Mouse (Mus musculus) erythroid progenitor cell, adult 5-6 weeks (primary cell): ENCODE data around the gene Dnajb5. TPM values are rescaled to one million over a fixed set of nuclear protein-coding genes. Genes with fewer than 3 reads are reported as not detected.
"Not testable (repeated sequence)": the region's sequence is repeated elsewhere in the genome, so short reads cannot be mapped to it uniquely, and the experiment has no call there.

Experiments
- ATAC-seq: replicated peaks from 2 replicates; pipeline ENCODE4 v1.8.0; 2016; ENCODE audit warnings: moderate number of reproducible peaks, mild to moderate bottlenecking, moderate TSS enrichment, inconsistent platforms; ENCODE audit not compliant: poor library complexity, low FRiP score, severe bottlenecking
- total RNA-seq, 2 experiments: library from RNA; stranded (forward) in 1 of 2; stranded (reverse) in 1 of 2; fragments of 150-400 nt in 1 of 2; fragments of 186-747, 209-891 nt in 1 of 2; gene quantifications; 2 replicates each; pipeline versions ENCODE4 v1.2.3 to v1.2.4; 2015 to 2017; ENCODE audit warnings: low replicate concordance in 2 of 2

Dnajb5 gene
- total RNA-seq, 2 experiments from 2014 or later: 2.0 to 2.1 TPM

DNA sequence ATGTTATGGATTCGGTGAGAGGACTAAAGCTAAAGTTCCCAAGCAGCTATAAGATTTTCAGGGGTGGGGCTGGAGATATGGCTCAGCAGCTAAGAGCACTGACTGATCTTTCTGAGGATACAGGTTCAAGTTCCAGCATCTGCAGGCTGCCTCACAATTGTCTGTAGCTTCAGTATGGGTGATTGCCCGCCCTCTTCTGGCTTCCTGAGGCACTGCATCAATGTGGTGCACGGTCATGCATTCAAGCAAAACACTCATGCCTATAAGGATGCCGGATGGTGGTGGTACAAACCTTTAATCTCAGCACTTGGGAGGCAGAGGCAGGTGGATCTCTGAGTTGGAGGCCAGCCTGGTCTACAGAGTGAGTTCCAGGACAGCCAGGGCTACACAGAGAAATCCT is 12.0 kb downstream of the Dnajb5 start:
- peak; percentile 63; the same call in 1 of the 2 replicates for ATAC-seq

DNA sequence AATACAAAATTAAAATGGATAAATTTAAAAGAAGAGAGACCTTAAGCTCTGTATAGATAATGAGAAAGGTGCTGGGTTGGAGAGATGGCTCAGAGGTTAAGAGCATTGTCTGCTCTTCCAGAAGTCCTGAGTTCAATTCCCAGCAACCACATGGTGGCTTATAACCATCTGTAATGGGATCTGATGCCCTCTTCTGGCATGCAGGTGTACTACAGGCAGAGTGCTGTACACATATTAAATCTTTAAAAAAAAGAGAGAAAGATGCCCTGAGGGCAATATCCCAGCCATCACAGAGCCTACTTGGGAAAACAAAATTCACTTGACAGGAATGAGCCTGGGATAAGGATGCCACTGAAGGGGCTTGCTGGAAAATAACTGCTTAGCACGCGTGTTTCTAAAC is 13.9 kb downstream of the Dnajb5 start:
- ATAC-seq: no peak

DNA sequence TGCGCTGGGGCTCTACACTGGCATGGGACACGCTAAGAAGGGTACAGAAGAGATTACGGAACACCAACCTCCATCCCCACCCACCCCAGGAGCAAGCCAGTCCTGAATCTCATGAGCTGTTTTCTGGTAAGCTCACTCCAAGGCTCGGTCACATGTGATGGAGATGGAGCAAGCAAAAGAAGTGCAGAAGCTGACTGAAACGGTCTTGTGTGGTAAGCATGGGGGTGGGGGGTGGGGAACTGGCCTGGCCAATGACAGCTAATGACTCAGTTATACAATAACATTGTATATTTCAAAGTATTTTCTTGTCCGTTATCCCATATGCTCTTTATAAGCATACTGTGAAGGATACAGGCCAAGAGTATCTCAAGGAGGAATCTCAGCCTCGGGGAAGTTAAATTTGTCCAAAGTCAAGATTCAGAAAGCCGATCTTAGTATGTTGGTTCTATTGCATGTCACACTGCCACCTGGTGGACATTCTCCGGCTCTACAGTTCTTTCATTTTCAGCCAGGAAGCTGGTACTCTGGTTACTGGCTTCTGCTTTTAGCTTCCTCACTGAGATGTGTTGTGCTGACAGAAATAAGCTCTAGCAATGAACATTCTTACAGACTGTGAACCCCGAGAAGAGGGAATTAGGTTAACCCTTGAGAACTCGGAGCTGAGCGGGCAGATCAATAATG is 15.6 kb downstream of the Dnajb5 start:
- peak; percentile 65 for ATAC-seq

DNA sequence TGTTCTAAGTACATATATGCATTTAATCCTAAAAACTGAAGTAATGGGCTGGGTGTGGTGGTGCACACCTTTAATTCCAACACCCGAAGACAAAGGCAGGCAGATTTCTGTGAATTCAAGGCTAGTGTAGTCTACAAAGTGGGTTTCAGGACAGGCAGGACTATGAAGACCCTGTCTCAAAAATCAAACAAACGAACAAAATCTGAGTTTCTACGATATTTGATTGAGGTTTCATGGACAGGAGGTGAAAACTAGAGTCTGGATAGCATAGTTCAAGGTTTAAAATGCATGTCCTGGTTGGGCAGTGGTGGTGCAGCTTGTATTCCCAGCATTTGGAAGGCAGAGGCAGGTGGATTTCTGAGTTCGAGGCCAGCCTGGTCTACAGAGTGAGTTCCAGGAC is 19.7 kb downstream of the Dnajb5 start, which contains the start of gene 1700022I11Rik:
1700022I11Rik (plus strand) TSS at position 301 of the 400 bp plus-strand sequence.
- no peak for ATAC-seq

DNA sequence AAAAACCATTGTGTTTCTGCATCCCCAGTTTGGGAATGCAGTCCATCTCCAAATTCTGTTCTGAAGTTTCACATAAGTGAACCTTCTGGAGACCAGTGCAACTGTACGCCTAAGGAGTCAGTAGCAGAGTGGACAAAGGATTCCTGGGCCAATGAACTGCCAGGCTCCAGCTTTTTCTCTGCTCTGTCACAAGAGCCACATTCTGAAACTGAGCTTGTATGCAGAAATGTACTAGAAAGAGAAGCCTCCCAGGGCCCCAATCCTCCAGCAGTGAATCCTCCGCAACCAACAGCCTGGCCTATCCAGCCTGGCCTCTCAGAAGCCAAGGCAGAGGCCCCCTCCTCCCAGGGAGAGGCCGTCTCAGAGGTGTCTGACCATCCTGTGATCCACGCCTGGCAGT is 23.3 kb downstream of the Dnajb5 start:
- no peak for ATAC-seq

DNA sequence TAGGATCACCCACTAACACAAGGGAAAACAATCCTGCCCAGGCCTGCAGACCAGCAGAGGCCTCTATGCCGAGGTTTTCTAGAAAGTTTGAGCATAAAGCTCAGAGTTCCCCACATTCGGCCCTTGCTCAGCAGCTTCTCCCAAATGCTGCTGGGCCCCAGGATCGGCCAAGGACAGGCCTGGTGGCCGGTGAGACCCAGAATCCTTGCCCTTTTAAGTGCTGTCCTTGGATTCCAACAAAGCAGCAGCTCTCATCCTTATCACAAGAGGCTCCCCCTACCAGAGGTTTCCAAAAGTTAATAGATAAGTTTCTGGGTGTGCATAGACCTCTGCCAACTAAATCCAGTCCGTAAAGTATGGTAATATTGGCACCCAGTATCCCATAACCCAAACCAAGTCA is 24.3 kb downstream of the Dnajb5 start:
- no peak for ATAC-seq

DNA sequence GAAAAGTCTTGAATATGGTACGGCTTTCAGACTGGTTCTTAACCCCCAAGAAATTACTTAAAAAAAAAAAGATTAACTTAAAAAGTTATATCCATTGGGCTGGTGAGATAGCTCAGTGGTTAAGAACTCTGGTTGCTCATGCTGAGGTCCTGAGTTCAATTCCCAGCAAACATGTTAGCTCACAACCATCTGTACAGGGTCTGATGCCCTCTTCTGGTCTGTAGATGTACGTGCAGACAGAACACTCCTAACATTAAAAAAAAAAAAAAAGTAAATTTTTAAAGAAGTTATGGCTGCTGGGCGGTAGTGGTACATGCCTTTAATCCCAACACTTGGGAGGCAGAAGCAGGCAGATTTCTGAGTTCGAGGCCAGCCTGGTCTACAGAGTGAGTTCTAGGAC is 28.4 kb downstream of the Dnajb5 start:
- ATAC-seq: no peak

DNA sequence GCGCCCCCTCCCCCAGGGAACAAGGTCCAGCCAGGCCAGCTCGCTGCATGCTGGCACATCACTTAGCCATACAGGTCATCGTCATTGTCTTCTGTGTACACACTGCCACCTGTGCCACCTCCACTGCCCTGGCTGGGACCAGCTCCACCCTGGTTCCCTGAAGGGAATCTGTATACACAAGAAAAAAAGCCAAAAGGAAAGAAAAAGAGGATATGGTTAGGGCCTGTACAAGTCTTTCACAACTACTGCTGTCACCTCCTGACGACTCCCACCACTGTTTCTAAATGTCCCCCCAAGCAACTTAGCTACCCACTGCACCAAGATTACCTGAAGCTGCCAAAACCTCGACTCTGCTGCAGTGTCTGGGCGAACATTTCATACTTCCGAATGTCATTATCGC is 30.9 kb downstream of the Dnajb5 start:
- ATAC-seq: not testable (repeated sequence)

DNA sequence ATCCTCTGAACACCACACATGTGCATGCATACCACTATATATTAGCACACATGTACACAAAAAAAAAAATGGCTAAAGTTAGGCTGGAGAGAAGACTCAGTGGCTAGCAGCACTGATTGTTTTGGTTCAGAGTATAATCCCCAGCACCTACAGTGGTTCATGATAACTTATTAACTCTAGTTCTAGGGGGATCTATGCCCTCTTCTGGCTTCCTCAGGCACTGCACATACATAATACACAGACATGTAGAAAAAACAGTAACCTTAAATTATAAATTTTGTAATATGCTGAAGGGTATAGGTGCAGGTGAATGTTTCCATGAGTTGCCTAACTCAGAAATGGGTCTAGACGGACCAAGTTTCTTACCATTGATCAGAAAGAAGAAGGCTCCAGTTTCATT is 38.7 kb downstream of the Dnajb5 start:
- no peak for ATAC-seq

DNA sequence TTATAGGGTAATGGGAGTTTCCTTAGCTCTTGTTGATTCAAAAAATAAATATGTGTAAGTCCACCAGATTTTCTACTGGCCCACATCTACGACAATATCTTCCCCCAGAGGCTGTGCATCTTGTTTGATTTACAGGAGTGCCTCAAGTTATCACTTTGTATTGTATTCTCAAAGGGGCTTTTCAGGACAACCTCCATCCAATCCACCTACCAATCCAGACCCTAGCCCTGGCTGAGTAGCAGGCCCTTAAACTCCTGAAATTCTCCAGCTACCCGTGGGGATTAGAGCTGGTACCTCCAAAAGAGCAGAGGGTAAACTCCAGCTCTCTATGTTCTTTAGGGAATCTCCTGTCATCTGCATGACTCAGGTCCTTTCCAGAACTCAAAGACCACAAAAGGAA is 48.4 kb downstream of the Dnajb5 start:
- no peak for ATAC-seq

DNA sequence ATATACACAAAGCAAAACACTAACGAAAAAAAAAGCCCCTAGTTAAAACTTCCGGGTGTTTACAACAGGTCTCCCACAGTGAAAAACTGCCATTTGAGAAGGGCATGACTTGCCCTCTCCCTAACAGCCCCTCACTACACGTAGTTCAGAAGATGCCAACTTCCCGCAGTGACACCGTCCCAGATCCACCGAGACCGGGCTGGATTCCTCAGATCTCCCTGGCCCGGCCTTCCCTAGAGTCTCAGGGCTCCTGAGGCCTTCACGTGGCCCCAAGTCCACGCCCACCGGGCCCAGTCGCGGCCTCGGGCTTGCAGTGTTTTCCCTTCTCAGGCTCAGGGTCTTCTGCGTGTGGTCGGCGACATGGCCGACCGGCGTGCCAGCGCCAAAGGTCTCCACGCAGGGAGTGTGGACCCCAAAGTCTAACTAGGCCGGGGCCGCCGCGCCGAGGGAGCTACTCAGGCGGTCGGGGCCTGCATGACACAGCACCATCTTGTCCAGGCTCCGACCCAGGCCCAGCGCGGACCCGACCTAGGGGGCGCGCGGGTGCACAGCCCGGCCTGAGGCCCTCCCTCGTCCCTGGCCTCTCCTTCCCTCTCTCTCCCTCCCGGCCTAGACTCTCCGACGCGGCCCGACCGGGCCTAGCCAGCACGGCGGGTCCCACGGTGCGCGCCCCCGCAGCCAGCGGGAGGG is 50.0 kb downstream of the Dnajb5 start:
- peak; percentile 64 for ATAC-seq

DNA sequence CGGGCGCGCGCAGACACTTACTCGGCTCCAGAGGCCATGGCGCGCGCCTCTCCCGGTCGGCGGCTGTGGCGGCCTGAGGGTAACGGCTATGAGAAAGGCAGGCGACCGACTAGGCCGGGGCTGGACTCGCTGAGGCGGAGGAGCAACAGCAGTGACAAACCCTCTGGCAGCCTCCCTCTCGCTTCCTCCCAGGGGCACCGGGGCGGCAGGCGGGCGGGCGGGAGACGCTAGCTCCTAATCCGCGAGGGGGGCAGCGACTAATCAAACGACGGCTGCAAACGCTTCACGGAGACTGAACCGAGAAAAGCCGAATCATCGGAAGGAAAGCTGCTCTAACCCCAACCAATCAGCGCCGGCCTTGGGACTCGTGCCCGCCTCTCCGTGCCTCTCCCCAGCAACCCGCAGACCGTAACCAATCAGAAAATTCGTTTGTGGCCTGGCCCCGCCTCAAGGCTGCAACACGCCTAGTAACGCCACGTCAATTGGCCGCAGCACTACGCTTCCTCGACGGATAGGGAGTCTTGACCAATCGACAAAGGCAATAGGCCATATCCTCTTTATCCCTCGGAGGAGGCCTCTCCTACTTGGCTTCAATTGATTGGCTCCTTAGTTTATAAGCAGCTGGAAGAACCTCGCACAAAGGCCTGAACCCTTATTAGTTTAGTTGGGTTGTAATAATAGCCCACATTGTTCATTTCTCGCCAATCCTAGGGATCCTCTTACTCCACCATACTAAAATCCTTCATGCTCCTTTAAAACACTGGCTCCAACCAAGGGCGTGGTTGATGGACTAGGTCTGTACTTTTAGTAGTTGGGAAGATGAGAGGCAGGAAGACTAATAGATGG is 50.8 kb downstream of the Dnajb5 start, which contains the start of gene Vcp:
Vcp (minus strand) TSS at position 367 of the 846 bp plus-strand sequence.
- ATAC-seq: peak; percentile 93

DNA sequence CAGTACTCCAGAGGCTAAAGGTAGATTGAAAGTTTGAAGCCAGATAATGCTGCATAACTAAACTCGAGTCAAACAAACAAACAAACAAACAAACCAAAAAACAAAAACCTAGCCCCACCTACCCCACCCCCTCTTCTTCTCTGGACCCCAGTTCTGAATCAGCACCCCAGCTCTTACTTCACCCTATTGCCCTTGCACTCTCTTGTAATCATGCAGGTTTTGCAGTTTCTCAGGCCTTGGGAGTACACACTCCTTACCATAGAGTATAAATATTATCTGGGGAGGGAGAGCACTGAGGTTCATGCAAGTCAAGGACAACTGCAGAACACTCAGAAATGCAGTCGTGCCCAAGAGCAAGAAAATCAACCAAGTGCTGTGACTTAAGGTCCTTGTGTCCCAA is 51.7 kb downstream of the Dnajb5 start:
- ATAC-seq: no peak

DNA sequence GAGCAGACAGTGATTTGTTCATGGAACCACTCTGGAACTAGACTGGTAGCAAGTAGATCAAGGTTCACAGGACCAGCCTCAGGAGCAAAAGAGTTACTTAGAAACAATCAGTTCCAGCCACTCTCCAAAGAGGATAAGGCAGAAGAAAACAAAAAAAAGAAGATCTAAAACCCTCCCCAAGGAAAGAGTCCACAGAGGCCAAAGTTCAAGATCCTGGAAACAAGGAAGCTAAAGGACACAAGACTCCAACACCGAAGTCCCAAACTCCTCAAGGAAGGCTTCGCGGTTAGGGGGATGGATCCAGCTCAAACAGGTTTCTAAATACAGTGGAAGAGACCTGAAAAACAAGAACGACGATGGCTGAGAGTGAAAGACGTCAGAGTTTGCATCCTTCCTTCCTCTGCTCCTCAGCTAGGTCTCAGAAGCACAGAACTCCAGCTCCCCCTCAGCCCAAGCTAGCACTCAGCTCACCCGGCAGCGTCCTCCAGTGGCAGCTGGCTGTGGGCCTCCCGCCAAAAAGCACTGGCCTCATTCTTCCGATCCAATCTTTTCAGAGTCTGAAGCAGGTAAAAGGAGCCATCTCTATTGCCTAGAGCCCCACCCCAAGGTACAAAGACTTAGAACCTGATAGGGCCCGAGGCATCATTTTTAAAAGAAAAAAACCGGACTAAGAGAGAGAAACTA is 53.3 kb downstream of the Dnajb5 start:
- ATAC-seq: no peak

DNA sequence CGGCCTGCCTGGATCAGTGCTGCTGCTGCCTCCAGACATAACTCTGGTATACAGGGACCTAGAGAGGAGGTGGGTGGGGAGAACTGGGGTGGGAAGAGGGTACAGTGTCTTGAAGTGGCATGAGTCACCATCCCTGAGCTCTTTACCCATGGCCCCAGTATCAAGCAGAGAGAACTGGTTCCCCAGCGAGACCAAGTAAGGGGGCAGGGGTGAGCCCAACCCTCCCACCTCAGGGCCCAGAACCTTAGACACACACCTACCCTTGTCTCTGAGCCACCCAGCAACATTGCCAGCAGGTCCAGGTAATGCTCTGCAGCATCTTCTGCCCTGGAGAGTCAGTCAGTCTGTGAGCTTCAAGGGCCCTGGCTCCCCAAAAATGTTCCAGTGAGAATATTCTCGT is 55.3 kb downstream of the Dnajb5 start:
- ATAC-seq: no peak

DNA sequence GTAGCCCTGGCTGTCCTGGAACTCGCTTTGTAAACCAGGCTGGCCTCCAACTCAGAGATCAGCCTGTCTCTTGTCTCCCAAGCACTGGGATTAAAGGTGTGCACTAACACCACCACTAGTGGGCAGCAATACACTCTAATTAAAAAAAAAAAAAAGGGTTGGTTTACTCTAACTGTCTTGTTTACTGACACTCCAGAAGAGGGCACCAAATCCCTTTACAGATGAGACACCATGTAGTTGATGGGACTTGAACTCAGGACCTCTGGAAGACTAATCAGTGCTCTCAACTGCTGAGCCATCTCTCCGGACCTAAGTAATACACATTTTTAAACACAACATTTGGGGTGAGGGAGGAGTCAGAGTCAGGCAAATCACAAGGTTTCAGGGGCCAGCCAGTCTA is 56.2 kb downstream of the Dnajb5 start:
- peak; percentile 70 for ATAC-seq
